Mouse (Mus musculus) liver, embryonic 12.5 days (tissue): ENCODE measurements around the gene Mmel1. TPM values are rescaled to one million over a fixed set of nuclear protein-coding genes. Genes with fewer than 3 reads are reported as not detected.

Experiments used
- ATAC-seq: fragments of 200-750 bp; cut with Nextera tagmentation; 2 replicates; pipeline ENCODE4 v1.8.0; 2017; ENCODE audit warnings: moderate number of reproducible peaks, mild to moderate bottlenecking, moderate library complexity
- H3K27ac ChIP-seq: fragments of 300-500 bp; sonication (generic); 2 replicates; pipeline ENCODE4 v1.5.1; 2016; ENCODE audit warnings: mild to moderate bottlenecking
- H3K27me3 ChIP-seq: fragments of 300-500 bp; sonication (generic); replicated peaks from 2 replicates; pipeline ENCODE4 v1.6.1; 2016; ENCODE audit warnings: mild to moderate bottlenecking, moderate library complexity
- H3K36me3 ChIP-seq: fragments of 300-500 bp; sonication (generic); 2 replicates; pipeline ENCODE4 v1.6.1; 2016; ENCODE audit warnings: mild to moderate bottlenecking, moderate library complexity
- H3K4me1 ChIP-seq: fragments of 300-500 bp; sonication (generic); 2 replicates; pipeline ENCODE4 v1.6.1; 2016
- H3K4me2 ChIP-seq: fragments of 300-500 bp; sonication (generic); 2 replicates; pipeline ENCODE4 v1.6.1; 2016; ENCODE audit warnings: mild to moderate bottlenecking, moderate library complexity
- H3K4me3 ChIP-seq: fragments of 300-500 bp; sonication (generic); 2 replicates; pipeline ENCODE4 v1.5.1; 2016; ENCODE audit warnings: mild to moderate bottlenecking, moderate library complexity
- H3K9ac ChIP-seq: fragments of 300-500 bp; sonication (generic); 2 replicates; pipeline ENCODE4 v1.6.1; 2016; ENCODE audit warnings: mild to moderate bottlenecking, moderate library complexity
- H3K9me3 ChIP-seq: fragments of 300-500 bp; sonication (generic); replicated peaks from 2 replicates; pipeline ENCODE4 v1.6.1; 2016; ENCODE audit warnings: mild to moderate bottlenecking, moderate library complexity
- WGBS: fragments of 180-500 bp; shearing (Covaris S2); methylation state at CpG from one replicate; pipeline ENCODE4 v1.1.7; 2016; ENCODE audit not compliant: insufficient replicate concordance; 5-methylcytosine and 5-hydroxymethylcytosine counted together
- polyA plus RNA-seq: library from polyadenylated mRNA; unstranded; fragments of >200 nt; fragmentation: Nextera tagmentation; extraction: Ambion mirVana; gene quantifications from 2 replicates; pipeline ENCODE4 v1.2.1, GENCODE M21; 2016

Gene Mmel1
- polyA plus RNA-seq, 1 experiment from 2014 or later = 1.7 TPM

GRCm38 (mm10) chr4:154864961-154865760 lies 4.2 kb upstream of the Mmel1 start:
- Histone ChIP-seq H3K4me2 (peak overlapping the region; percentile 66), H3K9me3 (no peaks in the 10 kb centered on the region), H3K4me3 (peak overlapping the region; percentile 41; the same call in 1 of the 2 replicates), H3K27ac (0 out of 2 replicates have a peak overlapping the region, but pooled peaks have one; percentile 50), H3K4me1 (peaks cover 14% of the 10 kb centered on the region), H3K27me3 (peaks cover 53% of the 10 kb centered on the region), H3K9ac (peak overlapping the region; percentile 50; the same call in 1 of the 2 replicates), H3K36me3 (no peaks in the 10 kb centered on the region)
- ATAC-seq = no peak
- WGBS = 73% methylated on average over 18 of the region's 18 CpGs

GRCm38 (mm10) chr4:154866391-154866790 lies 3.0 kb upstream of the Mmel1 start:
- WGBS = 64% methylated on average over 5 of the region's 5 CpGs
- Histone ChIP-seq H3K27me3 (peaks cover 53% of the 10 kb centered on the region), H3K27ac (no peak overlapping the region), H3K36me3 (no peaks in the 10 kb centered on the region), H3K9ac (no peak overlapping the region), H3K4me2 (no peak overlapping the region), H3K4me3 (no peak overlapping the region), H3K4me1 (peaks cover 14% of the 10 kb centered on the region), H3K9me3 (no peaks in the 10 kb centered on the region)
- no peak for ATAC-seq

GRCm38 (mm10) chr4:154867257-154867656 lies 2.1 kb upstream of the Mmel1 start:
- ATAC-seq = no peak
- 57% methylated on average over 6 of the region's 6 CpGs for WGBS

GRCm38 (mm10) chr4:154870721-154871120 lies 1.3 kb downstream of the Mmel1 start:
- H3K27me3 ChIP-seq = peaks cover 60% of the 10 kb centered on the region
- H3K4me2 ChIP-seq = no peak overlapping the region
- H3K4me3 ChIP-seq = no peak overlapping the region
- H3K27ac ChIP-seq = no peak overlapping the region
- no peaks in the 10 kb centered on the region for H3K9me3 ChIP-seq
- no peaks in the 10 kb centered on the region for H3K36me3 ChIP-seq
- no peaks in the 10 kb centered on the region for H3K4me1 ChIP-seq
- H3K9ac ChIP-seq = no peak overlapping the region
- 61% methylated on average over 4 of the region's 4 CpGs for WGBS
- no peak for ATAC-seq

More at GRCm38 (mm10) chr4:154867257-154867656, 2.1 kb upstream of the Mmel1 start:
- H3K36me3 ChIP-seq = no peaks in the 10 kb centered on the region
- peaks cover 53% of the 10 kb centered on the region for H3K27me3 ChIP-seq
- H3K4me3 ChIP-seq = no peak overlapping the region
- peaks cover 14% of the 10 kb centered on the region for H3K4me1 ChIP-seq
- no peaks in the 10 kb centered on the region for H3K9me3 ChIP-seq
- no peak overlapping the region for H3K9ac ChIP-seq
- H3K27ac ChIP-seq = no peak overlapping the region
- no peak overlapping the region for H3K4me2 ChIP-seq

- no peak overlapping the region; the same call in 1 of the 2 replicates for H3K9ac ChIP-seq
- no peak overlapping the region for H3K27ac ChIP-seq
- H3K4me2 ChIP-seq = no peak overlapping the region
- 16% methylated on average over 13 of the region's 13 CpGs for WGBS
- H3K9me3 ChIP-seq = no peaks in the 10 kb centered on the region
- no peaks in the 10 kb centered on the region for H3K36me3 ChIP-seq
- peaks cover 71% of the 10 kb centered on the region for H3K27me3 ChIP-seq
- no peak overlapping the region for H3K4me3 ChIP-seq
- ATAC-seq = no peak
- no peaks in the 10 kb centered on the region for H3K4me1 ChIP-seq
These were observed 2.4 kb downstream of the Mmel1 start for GRCm38 (mm10) chr4:154871757-154872251.

- Histone ChIP-seq H3K9ac (no peak overlapping the region), H3K36me3 (no peaks in the 10 kb centered on the region), H3K27ac (no peak overlapping the region), H3K4me2 (no peak overlapping the region), H3K4me3 (no peak overlapping the region), H3K9me3 (no peaks in the 10 kb centered on the region), H3K27me3 (peaks cover 59% of the 10 kb centered on the region), H3K4me1 (peaks cover 2% of the 10 kb centered on the region)
- 62% methylated on average over 6 of the region's 6 CpGs for WGBS
- no peak for ATAC-seq
These were observed 3.8 kb downstream of the Mmel1 start for GRCm38 (mm10) chr4:154873186-154873585.

- WGBS = 9% methylated on average over 18 of the region's 18 CpGs
- peak; percentile 77 for ATAC-seq
- H3K27me3 ChIP-seq = peaks cover 25% of the 10 kb centered on the region
- H3K9ac ChIP-seq = peak overlapping the region; percentile 68
- H3K4me1 ChIP-seq = peaks cover 50% of the 10 kb centered on the region
- peak overlapping the region; percentile 79 for H3K4me2 ChIP-seq
- H3K9me3 ChIP-seq = no peaks in the 10 kb centered on the region
- H3K4me3 ChIP-seq = peak overlapping the region; percentile 53
- no peaks in the 10 kb centered on the region for H3K36me3 ChIP-seq
- peak overlapping the region; percentile 93 for H3K27ac ChIP-seq
These were observed 8.6 kb downstream of the Mmel1 start for GRCm38 (mm10) chr4:154877864-154878548.

- no peaks in the 10 kb centered on the region for H3K36me3 ChIP-seq
- H3K27me3 ChIP-seq = peaks cover 43% of the 10 kb centered on the region
- peak overlapping the region; percentile 93 for H3K27ac ChIP-seq
- ATAC-seq = peak; percentile 88
- 21% methylated on average over 6 of the region's 6 CpGs for WGBS
- H3K9me3 ChIP-seq = no peaks in the 10 kb centered on the region
- H3K4me1 ChIP-seq = peaks cover 52% of the 10 kb centered on the region
- peak overlapping the region; percentile 60 for H3K4me2 ChIP-seq
- H3K4me3 ChIP-seq = peak overlapping the region; percentile 16
- peak overlapping the region; percentile 72 for H3K9ac ChIP-seq
These were observed 11.3 kb downstream of the Mmel1 start for GRCm38 (mm10) chr4:154880730-154881129.

- H3K36me3 ChIP-seq = no peaks in the 10 kb centered on the region
- H3K4me3 ChIP-seq = peak overlapping the region; percentile 28
- peaks cover 45% of the 10 kb centered on the region for H3K27me3 ChIP-seq
- 20% methylated on average over 14 of the region's 14 CpGs for WGBS
- peaks cover 52% of the 10 kb centered on the region for H3K4me1 ChIP-seq
- ATAC-seq = peak; percentile 62
- H3K9me3 ChIP-seq = no peaks in the 10 kb centered on the region
- H3K27ac ChIP-seq = peak overlapping the region; percentile 93
- H3K4me2 ChIP-seq = peak overlapping the region; percentile 60
- H3K9ac ChIP-seq = peak overlapping the region; percentile 72
These were observed 12.8 kb downstream of the Mmel1 start for GRCm38 (mm10) chr4:154882014-154882659.

- WGBS = 69% methylated on average over 11 of the region's 11 CpGs
- Histone ChIP-seq H3K9me3 (no peaks in the 10 kb centered on the region), H3K9ac (no peak overlapping the region), H3K4me3 (no peak overlapping the region), H3K36me3 (no peaks in the 10 kb centered on the region), H3K4me1 (peaks cover 27% of the 10 kb centered on the region), H3K27me3 (peaks cover 68% of the 10 kb centered on the region), H3K4me2 (no peak overlapping the region), H3K27ac (no peak overlapping the region)
- ATAC-seq = no peak
These were observed 16.0 kb downstream of the Mmel1 start for GRCm38 (mm10) chr4:154885416-154885815.

GRCm38 (mm10) chr4:154886876-154887592 lies 17.6 kb downstream of the Mmel1 start:
- Histone ChIP-seq H3K27ac (no peak overlapping the region), H3K9me3 (no peaks in the 10 kb centered on the region), H3K9ac (peak overlapping the region; percentile 34; the same call in 1 of the 2 replicates), H3K4me3 (no peak overlapping the region), H3K36me3 (no peaks in the 10 kb centered on the region), H3K27me3 (peaks cover 84% of the 10 kb centered on the region), H3K4me2 (no peak overlapping the region), H3K4me1 (peaks cover 12% of the 10 kb centered on the region)
- no peak for ATAC-seq
- 59% methylated on average over 13 of the region's 13 CpGs for WGBS
